Mouse (Mus musculus) effector memory CD4-positive, alpha-beta T cell, adult 5 months (primary cell): ENCODE results near the gene Rgl2. TPM values are rescaled to one million over a fixed set of nuclear protein-coding genes. Genes with fewer than 3 reads are reported as not detected.

Source experiments
- polyA plus RNA-seq: library from polyadenylated mRNA; unstranded; fragments of 100-300 nt; shearing (Covaris generic); gene quantifications from one replicate; pipeline ENCODE4 v1.2.1, GENCODE M21; 2017

The Rgl2 gene
- 91.0 TPM for polyA plus RNA-seq

DNA sequence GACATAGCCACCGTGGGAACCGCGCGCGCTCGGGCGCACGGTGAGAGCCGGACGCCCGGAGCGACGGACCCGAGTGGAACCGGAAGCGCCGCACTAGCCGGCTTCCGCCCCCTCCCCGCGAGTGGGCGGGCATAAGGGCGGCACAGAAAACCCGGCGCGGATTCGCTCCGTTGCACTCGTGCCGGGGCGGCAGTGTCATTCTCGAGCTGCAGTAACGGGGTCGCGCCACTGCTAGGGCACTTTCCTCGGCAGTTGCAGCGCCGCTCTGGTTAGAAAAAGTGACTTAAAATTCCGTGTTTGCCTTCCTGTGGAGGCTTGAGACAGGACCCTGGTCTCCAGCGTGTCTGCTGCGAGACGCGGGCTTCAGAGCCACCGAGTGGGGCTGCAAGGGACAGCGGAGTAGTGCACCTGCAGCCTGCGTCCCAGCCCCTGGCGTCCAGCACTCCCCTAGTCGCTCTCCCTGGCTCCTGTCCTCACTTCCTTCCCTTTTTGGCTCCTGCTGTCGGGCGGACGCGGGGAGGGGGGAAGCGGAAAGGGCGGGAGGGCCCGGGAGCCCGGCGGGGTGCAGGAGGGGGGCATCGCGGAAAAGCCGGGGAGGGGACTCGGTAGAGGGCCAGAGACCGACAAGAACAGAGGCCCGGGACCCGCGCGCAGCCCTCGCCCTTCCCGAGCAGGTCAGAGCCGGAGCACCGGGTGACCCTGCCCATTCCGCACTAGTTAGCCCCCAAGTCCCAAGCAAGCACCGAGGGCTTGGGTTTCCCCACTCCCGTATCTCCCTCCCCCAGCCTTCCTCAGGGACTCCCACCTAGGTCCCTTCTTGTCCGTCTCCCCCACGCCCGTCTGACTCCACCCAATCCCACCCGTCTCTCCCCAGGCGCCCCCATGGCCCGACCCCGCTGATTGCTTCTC, at the start of gene Rgl2:
Gene Rgl2, plus strand, starts transcription at position 173 of the 909 bp plus-strand sequence.

DNA sequence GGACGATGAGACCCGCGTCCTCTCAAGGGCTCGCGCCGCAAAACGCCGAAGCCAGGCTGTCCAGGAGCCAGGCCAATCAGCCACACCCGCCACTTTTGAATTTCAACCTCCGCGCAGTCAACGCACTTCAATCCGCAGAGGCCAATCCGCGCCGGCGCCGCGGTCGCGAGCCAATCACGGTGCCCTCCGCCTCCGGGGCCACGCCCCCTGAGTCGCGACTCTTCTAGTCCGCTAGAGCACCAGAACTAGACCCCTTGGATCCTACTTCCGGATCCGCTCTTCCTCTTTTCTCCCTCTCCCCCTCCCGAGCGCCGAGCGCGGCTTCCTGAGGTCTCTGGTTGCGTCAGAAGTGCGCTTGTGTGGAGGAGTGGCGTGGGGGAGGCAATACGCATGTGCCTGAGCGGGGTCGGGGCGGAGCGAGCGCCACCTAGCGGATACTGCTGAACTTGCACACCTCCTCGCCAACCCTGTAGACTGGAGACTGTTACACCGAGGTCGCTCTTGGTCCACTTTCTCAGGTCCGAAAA, 38.7 kb upstream of the Rgl2 start, which contains the start of gene Kifc1:
Gene Kifc1, minus strand, starts transcription at position 129 of the 527 bp plus-strand sequence.

DNA sequence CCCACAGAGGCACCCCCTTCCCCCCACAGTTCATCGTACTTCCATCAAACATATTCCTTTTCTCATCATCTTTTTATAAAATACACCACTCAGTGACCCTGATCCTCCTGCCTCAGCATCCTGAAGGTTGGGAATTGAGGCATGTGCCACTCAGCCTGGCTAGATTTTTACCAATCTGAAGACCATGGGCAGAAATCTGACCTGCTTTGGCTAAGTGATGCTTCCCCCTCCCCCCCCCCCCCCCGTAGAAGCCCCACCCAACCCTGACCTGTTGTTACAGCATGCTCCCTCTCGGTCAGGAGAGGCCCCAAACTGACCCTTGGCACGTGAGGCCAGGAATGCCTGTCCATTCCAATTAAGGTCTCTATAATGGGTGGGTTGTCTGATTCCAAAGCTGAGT, 24.5 kb upstream of the Rgl2 start, which contains the start of gene Platr17:
Gene Platr17, plus strand, starts transcription at position 301 of the 400 bp plus-strand sequence.

DNA sequence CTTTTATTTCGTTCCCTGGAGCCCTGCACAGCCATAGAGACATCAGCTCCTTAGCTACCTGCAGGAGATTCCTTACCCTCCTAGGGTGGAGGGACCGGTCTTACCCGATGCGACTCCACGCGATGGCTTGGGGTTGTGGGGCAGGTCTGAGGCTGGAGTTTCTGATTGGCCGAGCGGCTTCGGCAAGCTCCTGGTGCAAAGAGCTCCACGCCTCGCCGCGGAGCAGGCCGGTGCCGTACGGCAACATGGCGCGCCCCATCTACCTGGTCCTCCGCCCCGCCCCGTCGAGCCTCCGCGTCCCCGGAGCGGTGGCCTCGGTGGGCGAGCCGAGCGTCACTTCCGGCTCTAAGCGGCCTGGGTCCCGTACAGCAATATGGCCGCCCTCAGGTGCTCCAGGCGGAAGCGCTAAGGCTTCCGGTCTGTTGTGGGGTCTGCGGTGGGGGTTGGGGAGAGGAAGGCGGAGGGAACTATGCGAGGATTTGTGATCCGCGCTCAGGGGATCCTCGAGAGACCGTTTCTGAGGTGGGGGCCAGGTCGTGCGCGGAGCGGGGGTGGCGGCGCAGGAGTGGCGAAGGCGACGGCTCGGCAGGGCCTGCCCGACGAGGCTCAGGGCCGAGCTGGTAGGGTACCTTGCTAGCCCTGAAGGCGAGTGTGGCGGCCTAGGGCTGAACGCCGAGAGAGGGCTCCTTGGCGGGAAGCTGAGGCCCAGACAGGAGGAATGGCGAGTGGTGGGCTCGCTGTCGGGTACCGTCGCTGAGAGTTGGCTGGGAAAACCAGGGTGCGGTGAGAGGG, 20.1 kb upstream of the Rgl2 start, which contains the start of gene Daxx:
Gene Daxx, plus strand, starts transcription at position 338 of the 792 bp plus-strand sequence.

DNA sequence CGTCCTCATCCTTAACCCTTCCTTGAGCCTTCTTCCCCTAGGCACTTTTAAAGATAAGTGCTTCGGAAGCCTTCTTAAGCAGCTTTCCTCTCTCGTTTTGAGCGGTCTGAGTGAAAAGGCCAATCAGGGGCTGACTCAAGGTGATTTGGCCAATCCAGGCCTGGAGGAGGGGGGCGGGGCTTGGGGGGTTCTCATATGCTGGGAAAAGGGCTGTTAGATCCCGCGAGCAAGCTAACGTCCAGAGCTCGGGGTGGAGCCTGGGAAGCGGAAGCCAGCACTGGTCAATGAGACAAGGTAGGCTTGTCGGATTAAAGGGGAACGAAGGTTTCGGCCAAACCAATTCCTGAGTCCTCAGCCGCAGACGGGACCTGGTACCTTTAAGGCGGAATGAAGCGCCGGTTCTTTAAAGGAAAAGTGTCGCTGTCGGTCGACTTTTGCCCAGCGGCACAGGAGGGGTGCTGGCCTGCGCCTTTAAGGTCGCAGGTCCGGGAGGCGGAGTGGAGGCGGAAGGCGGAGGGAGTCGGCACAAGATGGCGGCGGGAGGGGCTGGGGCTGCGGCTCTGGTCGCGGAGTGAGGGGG, 13.6 kb upstream of the Rgl2 start, which contains the start of the genes Tapbp and Zbtb22:
Gene Tapbp, plus strand, starts transcription at position 229 of the 580 bp plus-strand sequence.
Gene Zbtb22, plus strand, starts transcription at position 234 of the 580 bp plus-strand sequence.

DNA sequence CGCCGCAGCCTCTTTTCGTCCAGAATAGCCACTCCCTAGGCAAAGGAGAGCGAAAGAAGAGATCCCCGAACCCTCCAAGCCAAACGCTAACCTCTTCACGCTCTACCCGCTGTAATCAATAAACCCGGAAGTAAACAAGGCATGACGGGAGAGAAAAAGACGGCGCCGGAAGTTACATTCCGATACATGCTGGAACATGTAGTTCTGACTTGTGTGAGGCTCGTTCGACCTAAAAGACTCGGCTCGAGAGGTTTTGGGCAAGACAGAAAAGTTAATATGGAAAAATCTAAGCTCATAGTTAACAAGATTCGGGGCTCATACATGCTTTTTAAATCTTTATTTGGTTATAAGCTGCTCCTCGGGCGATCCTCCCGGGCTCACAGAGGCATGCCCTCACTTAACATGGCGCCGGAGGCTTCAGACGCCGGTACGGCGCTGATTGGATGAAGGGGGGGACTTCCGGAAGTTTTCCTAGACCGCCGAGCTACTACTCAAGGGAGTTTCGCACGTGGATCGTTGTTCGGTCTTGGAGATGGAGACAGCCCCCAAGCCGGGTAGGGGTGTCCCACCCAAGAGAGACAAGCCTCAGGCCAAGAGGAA, 11.0 kb downstream of the Rgl2 start, which contains the start of the genes Pfdn6 and Wdr46:
Gene Pfdn6, minus strand, starts transcription at position 138 of the 600 bp plus-strand sequence.
Gene Wdr46, plus strand, starts transcription at position 455 of the 600 bp plus-strand sequence.

DNA sequence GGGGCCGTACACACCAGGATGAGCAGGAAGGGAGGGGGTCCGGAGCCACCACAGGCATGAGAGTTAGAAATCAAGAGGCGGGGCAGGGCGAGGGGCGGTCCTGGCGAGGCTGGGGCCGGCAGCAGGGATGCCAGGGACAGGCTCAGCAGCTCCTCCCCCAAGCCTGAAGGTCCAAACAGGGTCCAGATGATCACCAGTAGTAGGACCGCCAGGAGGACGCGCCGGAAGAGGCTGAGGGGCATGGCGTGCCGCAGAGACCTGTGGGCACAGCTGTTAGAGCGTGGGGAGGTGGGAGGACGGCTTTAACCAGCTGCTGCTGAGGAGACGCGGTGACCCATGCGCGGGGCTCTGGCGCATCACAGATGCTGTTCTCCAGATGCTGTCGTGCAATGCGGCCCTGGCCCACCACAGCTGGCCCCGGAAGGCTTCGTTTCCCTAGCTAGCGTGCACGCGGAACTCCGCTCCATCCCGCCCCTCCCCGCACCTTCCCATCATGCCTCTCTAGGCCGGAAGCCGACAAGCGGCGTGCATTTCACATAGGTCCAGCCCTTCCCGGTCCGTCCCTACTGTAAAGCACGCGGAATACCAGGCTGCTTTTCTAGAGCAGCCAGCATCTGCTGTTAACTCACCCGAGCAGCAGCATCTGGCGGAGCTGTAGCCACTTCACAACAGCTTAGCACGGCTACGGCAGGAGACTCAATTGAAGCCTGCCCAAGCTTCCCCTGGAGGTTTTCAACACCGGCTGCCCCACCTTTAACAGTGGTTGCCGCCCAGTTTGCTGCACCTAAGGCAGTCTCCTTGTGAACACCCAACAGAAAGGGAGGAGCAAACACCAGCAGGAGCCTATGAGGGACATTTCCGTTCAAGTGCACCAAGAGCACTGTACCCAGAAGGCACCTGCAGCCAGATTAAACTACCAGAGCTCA, 21.9 kb downstream of the Rgl2 start, which contains the start of gene B3galt4:
Gene B3galt4, minus strand, starts transcription at position 468 of the 926 bp plus-strand sequence.

DNA sequence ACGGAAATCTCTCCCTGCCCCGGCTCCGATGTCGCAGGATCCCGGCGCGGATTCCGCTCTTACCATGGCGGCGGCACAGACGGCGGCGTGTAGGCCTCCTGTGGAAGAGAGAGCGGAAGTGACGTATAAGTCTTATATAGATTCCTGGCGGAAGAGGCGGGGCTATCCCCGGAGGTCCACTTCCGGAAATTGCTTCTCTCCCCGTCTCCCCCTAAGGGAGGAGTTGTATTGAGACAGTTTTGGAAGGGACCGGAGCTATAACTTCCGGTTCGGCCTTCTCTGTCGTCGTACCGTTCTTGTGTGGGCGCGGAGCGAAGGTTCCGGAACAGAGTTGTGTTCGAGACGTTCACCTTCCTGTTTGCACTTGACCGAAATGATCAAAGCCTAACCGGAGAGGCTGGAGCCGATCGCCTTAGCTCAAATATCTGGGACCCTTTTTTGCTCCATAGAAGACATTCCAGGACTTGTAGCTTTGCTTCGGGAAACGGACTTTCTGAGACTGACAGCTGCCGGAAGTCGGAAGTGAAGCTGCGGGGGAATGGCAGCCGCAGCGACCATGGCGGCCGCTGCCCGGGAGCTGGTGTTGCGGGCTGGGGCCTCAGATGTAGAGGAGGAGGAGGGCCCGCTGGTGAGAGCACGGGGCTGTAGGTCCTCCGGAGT, 26.3 kb downstream of the Rgl2 start, which contains the start of the genes Vps52 and Rps18:
Gene Vps52, plus strand, starts transcription at position 258 of the 660 bp plus-strand sequence.
Gene Rps18, minus strand, starts transcription at position 447 of the 660 bp plus-strand sequence.

Other genes with a start within 250 kb of the Rgl2 start
- 318 TPM for gene Hnrnpm, start 242.7 kb upstream of the Rgl2 start, polyA plus RNA-seq
- 85.9 TPM for gene March2, start 210.9 kb upstream of the Rgl2 start, polyA plus RNA-seq
- 315 TPM for gene Rab11b, start 169.0 kb upstream of the Rgl2 start, polyA plus RNA-seq
- 0.39 TPM for gene Angptl4, start 147.7 kb upstream of the Rgl2 start, polyA plus RNA-seq
- gene Kank3, start 119.0 kb upstream of the Rgl2 start, polyA plus RNA-seq, result 2.5 TPM
- 1,034 TPM for gene Rps28, start 105.0 kb upstream of the Rgl2 start, polyA plus RNA-seq
- gene Ndufa7, start 105.0 kb upstream of the Rgl2 start, polyA plus RNA-seq, result 205 TPM
- gene Cd320, start 86.5 kb upstream of the Rgl2 start, polyA plus RNA-seq, result 16.6 TPM
- not detected for gene Gm7029, start 55.7 kb upstream of the Rgl2 start, polyA plus RNA-seq
- 2.4 TPM for gene Kifc1, start 38.9 kb upstream of the Rgl2 start, polyA plus RNA-seq
- gene Platr17, start 24.4 kb upstream of the Rgl2 start, polyA plus RNA-seq, result 3.3 TPM
- gene Daxx, start 20.1 kb upstream of the Rgl2 start, polyA plus RNA-seq, result 58.7 TPM
- gene Tapbp, start 13.6 kb upstream of the Rgl2 start, polyA plus RNA-seq, result 359 TPM
- gene Zbtb22, start 13.6 kb upstream of the Rgl2 start, polyA plus RNA-seq, result 18.9 TPM
- gene Pfdn6, start 10.8 kb downstream of the Rgl2 start, polyA plus RNA-seq, result 83.7 TPM
- 38.7 TPM for gene Wdr46, start 11.1 kb downstream of the Rgl2 start, polyA plus RNA-seq
- gene B3galt4, start 21.9 kb downstream of the Rgl2 start, polyA plus RNA-seq, result 7.9 TPM
- 48.6 TPM for gene Vps52, start 26.3 kb downstream of the Rgl2 start, polyA plus RNA-seq
- gene Rps18, start 26.5 kb downstream of the Rgl2 start, polyA plus RNA-seq, result 2,421 TPM
- 13,966 TPM for gene H2-K1, start 70.8 kb downstream of the Rgl2 start, polyA plus RNA-seq
- gene Ring1, start 95.1 kb downstream of the Rgl2 start, polyA plus RNA-seq, result 29.5 TPM
- 238 TPM for gene H2-Ke6, start 98.5 kb downstream of the Rgl2 start, polyA plus RNA-seq
- 112 TPM for gene Slc39a7, start 102.1 kb downstream of the Rgl2 start, polyA plus RNA-seq
- gene Rxrb, start 102.3 kb downstream of the Rgl2 start, polyA plus RNA-seq, result 85.3 TPM
- gene Col11a2, start 109.9 kb downstream of the Rgl2 start, polyA plus RNA-seq, result 0.94 TPM
- gene H2-Oa, start 162.8 kb downstream of the Rgl2 start, polyA plus RNA-seq, result 6.3 TPM
- gene H2-DMa, start 190.0 kb downstream of the Rgl2 start, polyA plus RNA-seq, result 18.9 TPM
- 276 TPM for gene Brd2, start 193.1 kb downstream of the Rgl2 start, polyA plus RNA-seq
- 0.97 TPM for gene H2-DMb2, start 213.8 kb downstream of the Rgl2 start, polyA plus RNA-seq
- not detected for gene H2-DMb1, start 223.5 kb downstream of the Rgl2 start, polyA plus RNA-seq